Mouse (Mus musculus): ENCODE measurements around the gene Palm.

Palm gene

DNA sequence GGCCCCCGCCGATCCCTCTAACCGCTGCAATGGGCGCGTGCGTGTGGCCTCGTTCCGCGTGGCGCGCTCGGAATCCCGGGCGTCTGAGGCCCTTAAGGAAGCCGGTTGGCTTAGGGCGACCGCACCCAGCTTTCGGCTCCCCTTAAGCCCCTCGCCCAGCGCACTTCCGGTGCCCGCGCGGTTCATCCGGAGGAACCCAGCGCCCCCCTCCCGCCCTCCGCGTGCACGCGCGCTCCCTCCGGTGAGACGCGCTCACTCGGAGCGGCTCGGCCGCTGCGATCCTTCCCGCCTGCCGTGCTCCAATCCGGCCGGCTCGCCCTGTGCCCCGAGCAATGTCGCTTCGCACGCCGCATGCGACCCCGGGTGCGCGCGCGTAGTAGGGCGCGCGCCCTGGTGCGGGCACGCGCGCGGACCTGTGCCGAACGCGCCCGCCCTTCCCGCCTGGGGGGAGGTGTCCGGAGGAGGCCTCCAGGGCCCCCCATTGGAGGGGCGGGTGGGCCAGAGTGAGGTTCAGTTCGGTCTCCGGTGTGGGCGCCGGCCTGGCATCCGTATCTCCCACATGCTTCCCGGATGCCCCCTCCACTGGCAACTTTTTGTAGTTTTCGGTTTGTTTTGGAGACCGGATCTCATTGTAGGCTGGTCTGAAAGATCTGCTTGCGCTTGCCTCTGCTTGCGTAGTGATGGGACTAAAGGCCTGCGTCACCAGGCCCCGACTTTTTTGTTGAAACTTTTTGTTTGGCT lies 61.6 kb downstream of the Palm start:
- peak; percentile 88 for DNase-seq (ENCODE audit: low read depth, low spot score)

- DNase-seq (ENCODE audit: low read depth, low spot score), result peak; percentile 63
Observed at GRCm38 (mm10) chr10:79855558-79856184, 62.3 kb downstream of the Palm start.

DNA sequence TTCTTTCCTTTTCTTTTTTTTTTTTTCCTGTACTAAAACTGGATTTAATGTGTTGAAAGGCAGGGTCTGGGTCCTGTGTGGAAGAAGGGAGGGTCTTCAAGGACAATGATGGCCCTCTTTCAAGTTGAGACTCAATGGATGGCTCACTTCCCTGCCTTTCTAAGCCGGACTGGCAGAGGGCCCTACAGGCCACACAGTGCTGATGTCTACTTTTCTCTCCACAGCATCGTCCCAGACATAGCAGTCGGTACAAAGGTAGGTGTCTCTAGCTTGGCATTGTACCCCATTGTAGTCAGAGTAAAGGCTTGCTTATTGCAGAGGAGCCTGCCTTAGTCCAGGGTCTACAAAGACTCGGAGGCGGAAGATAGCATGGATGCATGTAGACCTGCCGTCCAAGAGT lies 62.9 kb downstream of the Palm start:
- no peak for DNase-seq (ENCODE audit: low read depth, low spot score)

- DNase-seq (ENCODE audit: low read depth, low spot score), result peak; percentile 18
Observed at GRCm38 (mm10) chr10:79856704-79857451, 63.5 kb downstream of the Palm start.

- DNase-seq (ENCODE audit: low read depth, low spot score), result peak; percentile 75
Observed at GRCm38 (mm10) chr10:79857452-79857811, 64.1 kb downstream of the Palm start.

DNA sequence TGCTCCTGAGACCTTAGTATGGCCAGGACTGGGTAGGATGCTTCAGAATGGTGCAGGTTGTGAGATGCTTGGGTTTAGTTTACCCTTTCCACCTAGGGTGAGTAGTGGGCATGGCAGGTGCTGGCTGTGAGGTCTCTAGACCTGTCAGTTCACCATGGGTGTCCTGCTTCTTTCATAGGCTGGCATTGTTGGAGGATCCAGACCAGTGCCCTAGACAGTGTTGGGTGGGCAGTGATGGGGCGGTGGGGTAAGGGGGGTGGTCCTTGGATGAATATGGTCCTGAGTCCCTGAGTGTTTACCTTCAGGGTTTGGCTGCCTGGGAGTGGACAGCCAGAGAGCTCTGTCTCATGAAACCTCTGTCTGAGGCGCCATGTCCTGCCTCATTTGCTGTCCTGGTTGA lies 64.5 kb downstream of the Palm start:
- DNase-seq (ENCODE audit: low read depth, low spot score), result no peak

GRCm38 (mm10) chr10:79858416-79859074 lies 65.2 kb downstream of the Palm start:
- no peak for DNase-seq (ENCODE audit: low read depth, low spot score)

DNA sequence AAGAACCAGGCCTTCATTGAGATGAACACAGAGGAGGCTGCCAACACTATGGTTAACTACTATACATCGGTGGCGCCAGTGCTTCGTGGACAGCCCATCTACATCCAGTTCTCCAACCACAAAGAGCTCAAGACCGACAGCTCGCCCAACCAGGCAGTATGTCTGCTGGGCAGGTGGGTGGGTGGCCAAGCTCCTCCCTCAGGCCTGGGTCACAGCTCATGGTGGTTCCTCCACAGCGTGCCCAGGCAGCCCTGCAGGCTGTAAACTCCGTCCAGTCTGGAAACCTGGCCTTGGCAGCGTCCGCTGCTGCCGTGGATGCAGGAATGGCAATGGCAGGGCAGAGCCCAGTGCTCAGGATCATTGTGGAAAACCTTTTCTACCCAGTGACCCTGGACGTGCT lies 65.7 kb downstream of the Palm start:
- DNase-seq (ENCODE audit: low read depth, low spot score), result no peak

- DNase-seq (ENCODE audit: low read depth, low spot score), result no peak
Observed at GRCm38 (mm10) chr10:79860079-79860911, 66.9 kb downstream of the Palm start.

GRCm38 (mm10) chr10:79861230-79862048 lies 68.1 kb downstream of the Palm start:
- no peak for DNase-seq (ENCODE audit: low read depth, low spot score)

DNA sequence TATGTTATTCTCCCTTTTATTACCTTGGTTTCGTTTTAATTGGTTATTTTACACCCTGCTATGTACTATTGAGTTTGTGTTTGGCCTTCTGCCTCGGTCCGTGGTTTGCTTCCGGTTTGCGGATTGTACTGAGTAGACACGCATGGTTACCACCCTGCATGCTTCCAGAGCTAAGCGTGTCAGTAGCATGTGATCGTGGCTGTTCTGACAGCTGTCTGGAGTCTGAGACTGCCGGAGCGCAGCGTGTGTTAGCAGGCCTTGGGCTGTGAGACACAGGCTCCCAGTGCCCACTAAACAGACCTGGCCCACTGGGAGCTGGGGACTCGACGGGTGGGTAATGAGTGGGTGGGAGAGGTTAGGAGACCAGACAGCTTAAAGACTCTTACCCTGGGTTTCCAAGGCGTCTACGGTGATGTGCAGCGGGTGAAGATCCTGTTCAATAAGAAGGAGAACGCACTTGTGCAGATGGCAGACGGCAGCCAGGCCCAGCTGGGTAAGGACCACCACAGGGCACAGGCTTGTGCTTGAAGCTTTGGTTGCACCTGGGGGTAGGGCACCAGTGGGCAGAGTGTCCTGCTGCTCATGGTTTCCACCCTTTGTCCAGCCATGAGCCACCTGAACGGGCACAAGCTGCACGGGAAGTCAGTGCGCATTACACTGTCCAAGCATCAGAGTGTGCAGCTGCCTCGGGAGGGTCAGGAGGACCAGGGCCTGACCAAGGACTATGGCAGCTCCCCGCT lies 68.8 kb downstream of the Palm start:
- no peak for DNase-seq (ENCODE audit: low read depth, low spot score)

DNA sequence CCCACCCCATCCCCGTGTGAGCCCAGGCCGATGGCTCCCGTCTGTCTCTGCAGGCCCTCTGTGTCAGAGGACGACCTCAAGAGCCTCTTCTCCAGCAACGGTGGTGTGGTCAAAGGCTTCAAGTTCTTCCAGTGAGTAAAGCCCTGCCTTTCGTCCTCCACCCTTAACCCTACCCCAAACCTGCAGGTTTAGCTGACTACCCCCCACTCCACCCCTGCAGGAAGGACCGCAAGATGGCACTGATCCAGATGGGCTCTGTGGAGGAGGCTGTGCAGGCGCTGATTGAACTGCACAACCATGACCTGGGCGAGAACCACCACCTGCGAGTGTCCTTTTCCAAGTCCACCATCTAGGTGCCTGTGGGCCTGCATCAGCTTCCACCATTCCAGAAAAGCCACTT lies 69.6 kb downstream of the Palm start:
- no peak for DNase-seq (ENCODE audit: low read depth, low spot score)

DNA sequence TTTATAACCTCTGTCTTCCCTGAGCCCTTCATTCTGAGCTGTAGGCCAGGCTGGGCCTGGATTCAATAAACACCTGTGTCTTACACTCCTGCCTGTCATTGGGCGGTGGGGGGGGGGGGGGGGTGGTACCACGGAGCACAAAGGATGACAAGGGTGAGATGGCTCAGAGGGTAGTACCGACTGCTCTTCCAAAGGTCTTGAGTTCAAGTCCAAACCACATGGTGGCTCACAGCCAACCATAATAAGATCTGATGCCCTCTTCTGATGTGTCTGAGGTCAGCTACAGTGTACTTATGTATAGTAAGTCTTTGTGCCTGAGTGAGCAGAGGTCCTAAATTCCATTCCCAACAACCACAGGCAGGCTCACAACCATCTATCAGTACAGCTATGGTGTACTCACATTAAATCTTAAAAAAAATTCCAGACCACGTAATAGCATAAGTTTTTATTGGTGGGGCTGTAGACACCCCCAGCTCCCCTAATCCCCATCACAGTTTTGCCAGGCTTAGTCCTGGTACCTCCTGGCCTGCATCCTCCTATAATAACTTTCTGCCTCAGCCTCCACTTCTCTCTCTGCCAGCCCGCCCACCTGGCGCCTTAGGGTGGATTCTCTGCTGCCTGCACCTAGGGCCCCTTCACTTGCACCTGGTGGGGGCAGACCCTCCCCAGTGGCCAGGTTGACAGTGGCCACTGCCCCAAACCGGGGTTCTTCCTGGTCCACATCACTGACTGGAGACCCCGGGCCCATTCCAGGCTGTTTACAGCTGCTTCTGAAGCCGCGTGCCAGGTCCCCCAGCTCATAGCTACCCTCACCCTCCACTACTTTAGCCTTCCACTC lies 71.2 kb downstream of the Palm start:
- no peak for DNase-seq (ENCODE audit: low read depth, low spot score)

DNA sequence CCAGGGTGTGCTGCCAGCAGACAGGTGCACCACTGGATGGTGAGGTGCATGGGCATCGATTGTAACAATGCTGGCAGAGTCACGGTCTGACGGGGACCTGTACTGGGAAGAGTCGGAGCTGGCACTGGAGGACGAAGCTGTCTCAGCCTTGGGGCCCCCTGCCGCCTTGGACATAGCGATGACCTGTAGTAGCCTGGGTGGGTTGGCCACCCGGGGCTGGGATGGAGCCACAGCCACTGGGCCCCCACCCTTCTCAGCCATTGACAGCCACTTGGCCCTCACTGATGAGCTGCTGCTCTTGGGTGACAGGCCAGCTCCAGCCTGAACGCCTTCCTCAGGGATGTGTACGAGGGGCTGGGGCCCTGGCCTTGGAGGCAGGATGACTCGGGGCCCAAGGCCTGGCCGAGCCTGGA lies 71.8 kb downstream of the Palm start:
- no peak for DNase-seq (ENCODE audit: low read depth, low spot score)

DNA sequence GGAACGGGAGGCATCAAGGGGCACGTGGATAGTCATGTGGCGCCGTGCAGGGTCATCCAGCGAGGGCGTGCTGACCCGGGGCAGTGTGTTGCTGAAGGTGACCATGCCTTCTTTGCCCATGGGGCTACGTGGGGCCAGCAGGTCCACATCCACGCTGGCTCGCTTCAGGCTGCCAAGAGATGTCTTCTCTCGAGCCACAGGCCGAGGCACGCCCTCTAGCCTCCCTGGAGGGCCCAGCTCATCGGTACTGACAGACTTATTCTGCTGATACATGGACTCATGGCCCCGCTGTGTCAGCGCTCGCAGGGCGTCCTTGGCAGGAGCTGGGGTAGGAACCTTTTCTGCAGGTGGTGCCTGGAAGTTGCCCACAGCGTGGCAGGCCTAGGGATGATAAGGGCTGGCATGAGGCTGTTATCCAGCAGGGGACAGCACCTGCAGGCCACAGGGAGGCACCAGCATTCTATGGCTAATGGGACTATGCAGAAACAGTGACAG lies 72.5 kb downstream of the Palm start:
- no peak for DNase-seq (ENCODE audit: low read depth, low spot score)

DNA sequence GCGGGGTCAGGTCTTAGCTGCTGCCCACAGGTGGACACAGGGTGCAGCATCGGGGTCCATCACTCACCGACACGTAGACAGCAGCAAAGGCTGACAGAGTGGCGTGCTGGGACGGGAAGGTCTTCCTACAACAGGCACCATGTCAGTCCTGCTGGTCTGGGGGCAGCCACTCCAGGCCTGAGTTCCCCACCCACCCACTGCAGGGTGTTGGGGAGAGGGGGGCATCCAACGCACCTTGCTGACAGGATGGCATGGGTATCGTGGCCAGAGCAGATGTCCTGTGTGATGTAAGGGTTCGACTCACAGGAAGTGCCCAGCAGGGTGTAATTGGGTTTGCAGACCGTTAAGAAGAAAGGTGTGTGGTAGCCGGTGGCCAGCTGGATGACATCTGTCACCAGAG lies 73.2 kb downstream of the Palm start:
- no peak for DNase-seq (ENCODE audit: low read depth, low spot score)

All from CD4-positive helper T cell, adult 2 months (primary cell).